Mouse (Mus musculus): ENCODE measurements around the gene Cdkal1.

Gene Cdkal1

DNA sequence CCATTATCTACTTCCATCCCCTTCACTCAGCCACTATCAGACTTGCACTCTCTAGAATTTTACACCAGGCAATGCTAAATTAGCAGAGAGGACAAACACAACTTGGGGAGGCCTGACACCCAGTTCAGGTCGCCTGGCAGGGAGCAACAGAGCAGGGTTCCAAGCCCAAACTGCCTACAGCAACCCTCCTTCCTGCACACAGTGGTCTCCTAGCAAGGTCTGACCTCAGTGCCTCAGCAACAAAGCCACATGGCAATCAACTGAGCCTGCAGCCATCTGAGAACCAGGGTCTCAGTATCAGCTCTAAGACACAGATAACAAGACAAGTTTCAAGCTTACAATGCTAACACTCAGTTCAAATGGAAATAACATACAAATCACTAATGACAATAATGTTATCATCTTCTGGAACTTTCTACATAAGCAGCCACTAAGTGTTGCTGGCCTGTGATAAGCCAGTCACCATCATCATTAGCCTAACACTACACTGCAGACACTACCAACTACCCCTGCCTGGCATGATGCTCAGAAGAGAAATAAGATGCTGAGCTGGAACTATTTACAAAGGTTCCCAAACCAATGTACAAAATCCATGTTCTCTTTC lies 231.7 kb downstream of the Cdkal1 start:
- DNase-seq = no peak

DNA sequence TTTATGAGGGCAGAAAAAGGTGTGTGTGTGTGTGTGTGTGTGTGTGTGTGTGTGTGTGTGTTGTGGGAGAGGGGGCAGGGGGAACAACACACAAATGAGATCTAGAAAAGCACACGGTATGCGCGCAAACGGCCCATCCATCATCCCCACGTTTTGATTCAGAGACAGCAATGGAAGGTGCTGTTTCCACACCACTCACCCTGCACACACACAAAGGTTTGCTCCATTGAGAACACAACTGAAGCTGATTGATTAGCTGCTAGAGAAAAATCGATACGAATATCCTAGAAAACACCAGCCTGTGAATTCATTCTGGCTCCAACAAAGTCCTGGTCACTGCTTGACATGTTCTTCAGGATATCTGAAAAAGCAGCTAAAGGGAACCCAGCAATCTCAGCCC lies 233.6 kb downstream of the Cdkal1 start:
- no peak for DNase-seq

DNA sequence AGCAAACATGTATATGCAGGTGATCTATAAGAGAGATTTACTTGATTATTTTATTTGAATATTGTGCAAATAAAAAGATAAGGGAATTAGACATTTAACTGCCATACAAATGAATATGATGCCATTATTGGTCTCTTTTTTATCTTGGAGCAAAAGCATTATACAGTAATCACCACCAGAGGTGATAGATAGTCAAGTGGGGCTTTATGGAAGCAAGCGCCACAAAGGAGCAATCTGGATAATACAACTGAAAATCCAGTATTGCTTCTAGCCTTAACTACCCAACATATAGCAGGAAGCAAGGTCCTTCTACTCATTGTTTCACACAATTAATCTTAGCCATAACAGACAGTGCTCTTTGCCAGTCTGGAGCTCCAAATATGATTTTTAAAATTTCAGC lies 234.1 kb downstream of the Cdkal1 start:
- no peak for DNase-seq

DNA sequence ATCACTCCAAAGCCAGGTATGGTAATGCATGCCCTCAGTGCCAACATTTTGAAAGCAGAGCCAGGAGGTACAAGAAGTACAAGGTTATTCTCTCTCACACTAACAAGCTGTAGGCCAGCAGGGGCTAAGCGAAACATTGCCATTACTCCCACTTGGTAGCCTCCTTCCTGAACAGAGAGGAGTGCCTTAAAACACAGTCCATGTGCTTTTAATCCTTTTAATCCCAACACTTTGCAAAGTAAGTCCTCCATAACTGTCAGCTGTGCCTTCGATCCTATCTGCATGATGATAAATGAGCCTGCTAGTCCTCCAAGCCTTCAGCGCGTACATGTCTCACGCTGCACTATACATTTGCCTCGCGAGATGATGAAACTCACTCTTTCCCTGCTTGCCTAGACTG lies 234.6 kb downstream of the Cdkal1 start:
- no peak for DNase-seq

GRCm38 (mm10) chr13:29616654-29617171 lies 238.8 kb downstream of the Cdkal1 start:
- DNase-seq = no peak

DNA sequence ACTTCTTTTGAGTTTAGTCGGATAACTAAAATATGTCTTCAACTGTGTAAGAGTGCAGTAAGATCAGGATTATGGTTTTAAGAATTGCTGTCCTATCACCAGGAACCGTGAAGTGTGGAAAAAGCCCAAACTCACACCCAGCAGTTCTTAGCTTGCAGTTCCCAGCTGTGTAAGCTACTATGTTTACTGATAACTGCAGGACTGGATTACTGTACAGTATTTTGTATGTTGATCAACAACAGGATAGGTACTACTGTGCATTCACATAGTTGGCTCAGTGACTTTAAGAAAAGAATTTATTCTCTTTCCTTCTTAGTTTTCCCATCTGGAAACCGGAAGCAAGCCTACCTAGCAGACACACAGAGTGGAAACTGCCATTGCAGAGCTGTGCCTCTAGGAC lies 239.5 kb downstream of the Cdkal1 start:
- DNase-seq = no peak

DNA sequence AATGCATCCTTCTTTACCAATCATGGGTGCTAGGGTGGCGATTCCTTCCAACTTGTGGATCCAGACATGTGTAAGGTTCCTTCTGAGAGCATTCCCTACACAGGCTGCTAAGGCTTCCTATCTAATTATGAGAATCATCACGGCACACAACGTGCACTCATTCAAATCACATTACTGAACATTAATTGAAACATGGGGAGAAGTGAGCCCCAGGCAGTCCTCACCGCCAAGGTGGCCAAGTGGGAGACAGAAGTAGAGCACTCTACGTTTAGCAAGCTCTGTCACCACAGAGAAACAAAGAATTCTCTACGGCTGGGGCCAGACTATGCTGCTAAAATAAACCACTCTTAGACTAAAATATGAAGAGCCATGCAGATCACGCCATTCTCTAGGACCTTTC lies 240.4 kb downstream of the Cdkal1 start:
- DNase-seq = no peak

GRCm38 (mm10) chr13:29610051-29610931 lies 245.2 kb downstream of the Cdkal1 start:
- DNase-seq = no peak

DNA sequence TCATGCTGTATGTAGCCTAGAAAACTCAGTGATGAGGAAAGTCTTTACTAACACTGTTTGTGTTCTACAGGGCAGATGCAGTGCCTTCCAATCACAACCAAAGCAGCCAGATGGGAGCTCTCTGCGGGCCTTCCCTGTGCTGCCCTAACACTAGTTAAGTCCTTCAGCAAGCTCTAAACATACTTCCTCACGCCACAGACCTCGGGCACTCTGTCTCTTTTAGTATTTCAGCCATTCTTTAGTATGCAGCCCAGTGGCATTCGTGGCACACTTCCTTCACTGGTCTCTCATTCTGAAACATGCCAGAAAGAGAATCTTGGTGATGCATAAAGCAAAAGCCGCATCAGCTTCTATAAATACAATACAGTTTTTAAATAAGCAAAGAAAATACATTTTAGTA lies 246.0 kb downstream of the Cdkal1 start:
- DNase-seq = no peak

DNA sequence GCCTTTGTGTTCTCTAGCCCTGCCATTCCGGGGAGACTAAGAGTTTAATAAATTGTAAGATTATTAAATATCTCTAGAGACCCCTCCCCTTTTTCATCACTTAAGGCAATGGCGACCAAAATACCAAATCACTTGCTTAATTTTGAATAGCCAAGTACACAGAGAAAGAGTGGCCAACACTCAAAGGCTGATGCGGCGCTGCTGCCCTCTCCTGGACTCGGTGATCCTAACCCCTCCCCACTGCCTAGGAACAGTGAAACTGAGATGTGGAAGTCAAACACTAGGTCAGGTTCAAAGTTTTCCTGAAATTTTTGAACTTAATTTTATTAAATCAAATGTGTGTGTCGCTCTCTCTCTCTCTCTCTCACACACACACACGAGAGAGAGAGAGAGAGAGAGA lies 251.2 kb downstream of the Cdkal1 start:
- peak; percentile 76 to 79 for DNase-seq

DNA sequence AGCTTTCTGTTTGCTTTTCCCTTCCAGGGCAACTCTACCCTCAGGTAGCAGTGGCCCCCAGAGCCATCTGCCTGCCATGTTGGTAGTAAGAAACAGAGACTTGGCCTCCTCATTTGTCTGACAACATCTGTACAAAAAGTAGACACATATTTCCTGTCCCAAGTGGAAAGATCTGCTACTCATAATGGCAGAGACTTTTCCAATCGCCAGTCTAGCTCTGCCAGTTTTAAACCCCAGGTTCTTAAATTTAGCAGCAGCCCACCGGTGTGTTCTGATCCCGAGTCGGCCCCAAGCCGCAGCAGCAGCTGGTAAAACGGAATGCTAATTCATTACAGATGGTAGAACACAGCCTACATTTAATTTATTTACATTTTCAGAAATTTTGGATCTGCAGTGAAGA lies 251.9 kb downstream of the Cdkal1 start:
- no peak for DNase-seq

DNA sequence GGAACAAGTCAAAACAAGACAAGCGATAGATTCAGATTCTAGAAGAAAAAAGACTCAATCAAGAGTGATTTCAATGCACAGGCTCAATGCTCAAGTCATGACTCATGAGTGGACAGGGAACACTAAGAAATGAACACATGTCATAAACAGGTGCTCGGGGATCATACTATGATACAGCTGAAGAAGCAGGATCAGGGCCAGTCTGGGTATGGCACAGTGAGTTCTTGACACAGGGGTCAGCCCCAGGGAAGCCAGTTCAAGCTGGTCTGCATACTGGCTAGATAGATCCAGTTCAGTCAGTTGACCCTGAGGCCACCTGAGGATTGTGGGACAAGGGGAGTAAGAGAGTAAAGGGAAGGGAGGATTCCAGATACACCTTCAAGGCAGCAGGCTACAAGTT lies 254.4 kb downstream of the Cdkal1 start:
- peak; percentile 45 to 79 for DNase-seq

- no peak for DNase-seq
Observed at GRCm38 (mm10) chr13:29599646-29600045, 255.8 kb downstream of the Cdkal1 start.

DNA sequence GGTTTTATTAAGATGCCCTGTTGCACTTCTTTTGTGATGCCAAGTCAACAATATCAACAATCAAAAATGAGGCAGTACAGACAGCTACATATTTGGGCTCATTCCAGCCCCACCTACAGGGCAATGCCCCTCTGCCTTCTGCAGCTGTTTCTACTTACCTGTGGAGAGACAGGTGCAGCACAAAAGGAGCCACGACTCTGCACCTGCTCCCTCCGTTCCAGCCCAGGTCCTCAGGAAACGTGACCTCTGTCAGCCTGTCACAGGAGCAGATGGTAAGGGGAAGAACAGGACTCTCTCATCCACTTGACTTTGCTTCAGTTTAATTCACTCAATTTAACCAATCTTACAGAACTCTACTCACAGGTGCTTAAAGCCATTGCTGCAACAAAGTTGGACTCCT lies 258.7 kb downstream of the Cdkal1 start:
- no peak for DNase-seq

GRCm38 (mm10) chr13:29593096-29593495 lies 262.4 kb downstream of the Cdkal1 start:
- no peak for DNase-seq

GRCm38 (mm10) chr13:29590685-29591084 lies 264.8 kb downstream of the Cdkal1 start:
- no peak for DNase-seq

DNA sequence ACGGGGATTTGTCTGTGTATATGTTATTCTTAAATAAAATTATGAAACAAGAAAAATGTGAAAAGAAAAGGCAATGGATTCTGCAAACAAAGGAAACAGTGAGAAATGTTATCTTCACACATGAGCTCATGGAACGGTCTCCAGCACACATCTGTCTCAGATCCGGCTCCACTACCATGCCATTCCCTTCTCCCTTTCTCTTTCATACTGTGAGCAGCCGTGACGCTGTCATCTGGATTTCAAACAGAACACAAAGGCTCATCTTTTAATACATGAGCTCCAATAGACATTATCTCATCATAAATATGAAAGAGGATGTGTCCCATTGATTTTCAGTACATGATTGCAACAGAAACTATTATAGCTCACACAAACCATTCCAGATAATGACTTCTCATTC lies 265.3 kb downstream of the Cdkal1 start:
- DNase-seq = no peak

- DNase-seq = no peak
Observed at GRCm38 (mm10) chr13:29588693-29589092, 266.8 kb downstream of the Cdkal1 start.

- DNase-seq = peak; percentile 7 to 41
Observed at GRCm38 (mm10) chr13:29581762-29582700, 273.4 kb downstream of the Cdkal1 start.

GRCm38 (mm10) chr13:29580780-29581179 lies 274.7 kb downstream of the Cdkal1 start:
- DNase-seq = no peak

DNA sequence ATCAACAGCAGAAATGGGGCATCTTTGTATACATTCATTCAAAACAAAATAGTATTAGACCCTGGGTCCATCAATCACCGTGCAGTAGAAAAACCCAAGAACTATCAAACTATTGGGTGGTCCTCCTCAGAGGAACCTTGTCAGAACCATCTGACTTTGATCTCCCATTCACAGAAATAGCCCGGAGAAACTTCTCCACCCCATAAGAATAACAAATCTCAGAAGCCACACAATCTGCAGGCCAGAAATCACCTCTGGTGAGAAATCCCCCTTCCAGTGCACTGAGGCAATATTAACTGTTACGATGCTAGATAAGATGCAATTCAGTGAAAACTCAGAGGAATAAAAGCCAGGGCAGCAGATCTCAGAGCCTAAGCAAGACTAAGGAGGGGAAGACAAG lies 275.5 kb downstream of the Cdkal1 start:
- DNase-seq = no peak

DNA sequence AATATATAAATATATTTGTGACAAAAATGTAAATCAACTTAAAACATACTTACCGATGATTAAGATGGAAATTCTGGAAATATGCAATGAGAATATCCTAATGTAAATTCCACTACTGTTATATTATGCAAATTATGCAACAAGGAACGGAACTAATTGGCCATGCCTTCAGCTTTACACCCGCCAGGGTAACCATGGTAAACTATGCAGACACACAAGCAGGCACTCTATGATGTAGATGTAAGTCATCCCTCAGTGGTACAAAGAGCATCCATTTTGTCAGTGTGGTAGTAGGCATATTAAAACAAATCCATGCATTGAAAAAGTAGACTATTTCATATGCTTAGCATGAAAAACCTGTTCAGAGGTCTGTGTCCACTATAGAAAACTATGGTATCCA lies 276.9 kb downstream of the Cdkal1 start:
- no peak for DNase-seq

DNA sequence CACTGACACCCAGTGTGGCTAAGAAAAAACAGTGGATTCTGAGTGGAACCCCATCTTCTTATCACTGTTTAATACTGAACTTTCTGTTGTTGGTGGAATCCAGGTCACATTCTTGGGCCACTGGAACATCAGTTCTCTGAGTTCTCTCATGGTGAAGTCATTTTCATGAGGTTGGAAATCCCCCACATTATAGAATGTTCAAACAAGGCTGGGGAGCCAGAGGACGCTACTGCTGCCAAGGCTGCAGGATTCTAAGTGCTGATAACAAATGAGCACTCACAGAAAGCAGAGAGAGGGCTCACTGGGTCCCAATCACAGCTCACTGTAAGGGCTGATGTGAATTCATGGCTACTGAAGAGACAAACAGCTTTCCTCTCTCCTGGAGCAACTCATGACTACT lies 280.7 kb downstream of the Cdkal1 start:
- no peak for DNase-seq
